Mouse (Mus musculus): Measurements from ENCODE around the gene Pld4. TPM values are rescaled to one million over a fixed set of nuclear protein-coding genes. Genes with fewer than 3 reads are reported as not detected.

Gene Pld4
- polyA plus RNA-seq, 2 experiments, result 13.3 to 14.7 TPM

DNA sequence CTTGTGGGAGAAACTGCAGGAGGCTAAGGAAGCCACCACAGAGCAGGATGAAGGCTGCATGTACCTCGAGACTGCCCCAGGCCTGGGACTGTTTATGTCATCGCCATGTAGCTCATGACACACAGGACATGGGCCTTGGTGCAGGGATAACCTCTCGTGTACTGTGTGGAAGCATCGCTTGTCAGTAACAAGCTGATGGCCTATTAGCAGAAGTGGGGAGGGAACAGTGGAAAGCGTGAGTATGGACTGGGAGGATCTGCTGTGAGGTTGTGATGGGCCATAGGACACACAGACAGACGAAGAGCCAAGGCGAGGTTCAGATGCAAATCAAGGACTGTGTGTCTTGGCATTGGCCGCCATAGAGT, 12.9 kb upstream of the Pld4 start:
- Histone ChIP-seq H3K36me3 (replicated peaks; ENCODE audit: control insufficient read depth, insufficient read depth, low read depth) (no peaks in the 10 kb centered on the region), H3K4me3 (ENCODE audit: insufficient read depth in 1 of 2, low read depth in 2 of 2, low read length in 2 of 2) (no peak overlapping the region), H3K9me3 (ENCODE audit: control insufficient read depth, low read length) (no peaks in the 10 kb centered on the region), H3K27ac (no peak overlapping the region), H3K4me2 (ENCODE audit: low read depth) (no peak overlapping the region), H3K4me1 (replicated peaks; ENCODE audit: control insufficient read depth in 2 of 2, insufficient read depth in 2 of 2, low read length in 1 of 2) (no peaks in the 10 kb centered on the region), H3K9ac (replicated peaks) (no peak overlapping the region), H3K27me3 (ENCODE audit: control insufficient read depth, insufficient read depth, low read length) (no peaks in the 10 kb centered on the region)
- ATAC-seq (ENCODE audit: insufficient read depth) (no peak), DNase-seq (ENCODE audit: low read depth in 3 of 3, low spot score in 3 of 3) (no peak)
- TF ChIP-seq CTCF (IDR thresholded peaks at IDR 0.05; ENCODE audit: low read depth), result no peak
- 61% methylated on average over 8 of the region's 8 CpGs for WGBS (ENCODE audit: insufficient replicate concordance)

DNA sequence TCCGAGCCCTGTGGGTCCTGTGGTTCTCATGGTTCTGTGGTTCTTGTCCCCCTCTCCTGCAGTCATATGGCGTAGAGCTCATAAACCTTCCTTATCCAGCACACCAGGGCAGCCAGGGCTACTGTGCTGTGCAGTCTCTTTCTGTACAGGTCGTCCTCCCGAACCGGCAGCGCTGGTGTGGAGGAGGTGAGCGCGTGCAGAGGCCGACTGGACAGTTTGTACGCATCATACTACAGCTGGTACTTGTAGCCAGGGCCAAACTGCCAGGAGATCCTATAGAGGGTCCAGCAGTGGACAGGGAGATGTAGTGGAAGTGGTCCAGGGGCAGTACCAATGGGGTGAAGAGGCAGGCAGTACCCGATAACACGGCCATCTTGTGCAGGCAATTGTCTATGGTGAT, 9.5 kb upstream of the Pld4 start:
- H3K27me3 ChIP-seq (ENCODE audit: control insufficient read depth, insufficient read depth, low read length), result no peaks in the 10 kb centered on the region
- DNase-seq (ENCODE audit: low read depth in 3 of 3, low spot score in 3 of 3), result no peak
- no peaks in the 10 kb centered on the region; a peak in 1 of 4 replicates for H3K4me1 ChIP-seq (replicated peaks; ENCODE audit: control insufficient read depth in 2 of 2, insufficient read depth in 2 of 2, low read length in 1 of 2)
- no peak for TF ChIP-seq CTCF (IDR thresholded peaks at IDR 0.05; ENCODE audit: low read depth)
- 71% methylated on average over 12 of the region's 12 CpGs for WGBS (ENCODE audit: insufficient replicate concordance)
- H3K9ac ChIP-seq (replicated peaks), result no peak overlapping the region
- ATAC-seq (ENCODE audit: insufficient read depth), result no peak
- H3K9me3 ChIP-seq (ENCODE audit: control insufficient read depth, low read length), result no peaks in the 10 kb centered on the region
- H3K4me3 ChIP-seq (ENCODE audit: insufficient read depth in 1 of 2, low read depth in 2 of 2, low read length in 2 of 2), result no peak overlapping the region
- no peak overlapping the region for H3K4me2 ChIP-seq (ENCODE audit: low read depth)
- no peak overlapping the region for H3K27ac ChIP-seq
- H3K36me3 ChIP-seq (replicated peaks; ENCODE audit: control insufficient read depth, insufficient read depth, low read depth), result no peaks in the 10 kb centered on the region

DNA sequence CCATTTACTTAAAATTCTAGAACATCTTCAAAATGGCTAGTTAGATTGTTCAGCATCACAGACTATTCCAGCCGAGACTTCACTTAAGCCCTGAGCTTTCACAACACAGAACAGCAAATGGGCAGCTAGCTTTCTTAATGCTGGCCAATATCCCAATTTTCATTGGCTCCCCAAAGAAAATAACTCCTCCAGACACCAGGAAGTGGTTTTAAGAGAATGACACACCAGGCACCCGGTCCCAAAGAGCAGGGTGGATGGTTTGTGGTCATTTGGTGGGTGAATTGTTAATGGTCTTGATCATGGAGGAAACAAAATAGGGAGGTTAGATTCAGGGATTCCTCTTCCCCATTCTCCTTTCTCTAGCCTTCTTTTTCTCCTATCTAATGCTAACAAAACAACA, 8.1 kb upstream of the Pld4 start:
- Histone ChIP-seq H3K4me2 (ENCODE audit: low read depth) (no peak overlapping the region), H3K9ac (replicated peaks) (no peak overlapping the region), H3K36me3 (replicated peaks; ENCODE audit: control insufficient read depth, insufficient read depth, low read depth) (no peaks in the 10 kb centered on the region), H3K4me1 (replicated peaks; ENCODE audit: control insufficient read depth in 2 of 2, insufficient read depth in 2 of 2, low read length in 1 of 2) (no peaks in the 10 kb centered on the region; a peak in 1 of 4 replicates), H3K27ac (no peak overlapping the region), H3K4me3 (ENCODE audit: insufficient read depth in 1 of 2, low read depth in 2 of 2, low read length in 2 of 2) (no peak overlapping the region), H3K9me3 (ENCODE audit: control insufficient read depth, low read length) (no peaks in the 10 kb centered on the region), H3K27me3 (ENCODE audit: control insufficient read depth, insufficient read depth, low read length) (no peaks in the 10 kb centered on the region)
- TF ChIP-seq CTCF (IDR thresholded peaks at IDR 0.05; ENCODE audit: low read depth), result no peak
- TF ChIP-seq EP300 (IDR thresholded peaks at IDR 0.05; ENCODE audit: low read depth), result no peak
- WGBS (ENCODE audit: insufficient replicate concordance), result 14% methylated on average over 2 of the region's 2 CpGs
- DNase-seq (ENCODE audit: low read depth in 3 of 3, low spot score in 3 of 3), result no peak
- ATAC-seq (ENCODE audit: insufficient read depth), result no peak

DNA sequence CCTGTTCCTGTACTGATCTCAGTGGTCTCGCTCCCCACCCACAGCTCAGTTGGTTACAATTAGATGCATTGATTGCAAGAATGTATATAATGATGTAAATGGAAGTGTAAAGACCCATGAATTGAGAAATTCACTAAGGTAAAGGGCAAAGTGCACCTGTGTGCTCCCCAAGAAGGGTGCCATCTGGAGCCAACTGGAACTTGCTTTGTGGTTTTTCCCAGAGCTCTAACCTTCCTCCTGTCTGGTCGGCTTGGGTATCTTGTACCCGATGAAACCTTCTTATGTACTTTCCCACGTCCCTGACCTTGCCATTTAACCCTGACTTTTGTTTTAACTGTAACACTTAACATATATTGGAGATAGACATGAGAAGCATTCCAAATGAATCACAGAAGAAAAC, 4.6 kb upstream of the Pld4 start:
- H3K4me2 ChIP-seq (ENCODE audit: low read depth), result no peak overlapping the region
- no peaks in the 10 kb centered on the region for H3K9me3 ChIP-seq (ENCODE audit: control insufficient read depth, low read length)
- no peaks in the 10 kb centered on the region for H3K36me3 ChIP-seq (replicated peaks; ENCODE audit: control insufficient read depth, insufficient read depth, low read depth)
- DNase-seq (ENCODE audit: low read depth in 3 of 3, low spot score in 3 of 3) (no peak), ATAC-seq (ENCODE audit: insufficient read depth) (no peak)
- H3K9ac ChIP-seq (replicated peaks), result no peak overlapping the region
- H3K4me1 ChIP-seq (replicated peaks; ENCODE audit: control insufficient read depth in 2 of 2, insufficient read depth in 2 of 2, low read length in 1 of 2), result no peaks in the 10 kb centered on the region; a peak in 1 of 4 replicates
- no peaks in the 10 kb centered on the region for H3K27me3 ChIP-seq (ENCODE audit: control insufficient read depth, insufficient read depth, low read length)
- no peak overlapping the region for H3K27ac ChIP-seq
- 46% methylated on average over 4 of the region's 4 CpGs for WGBS (ENCODE audit: insufficient replicate concordance)
- H3K4me3 ChIP-seq (ENCODE audit: insufficient read depth in 1 of 2, low read depth in 2 of 2, low read length in 2 of 2), result no peak overlapping the region
- TF ChIP-seq CTCF (IDR thresholded peaks at IDR 0.05; ENCODE audit: low read depth), result no peak
- no peak for TF ChIP-seq EP300 (IDR thresholded peaks at IDR 0.05; ENCODE audit: low read depth)

DNA sequence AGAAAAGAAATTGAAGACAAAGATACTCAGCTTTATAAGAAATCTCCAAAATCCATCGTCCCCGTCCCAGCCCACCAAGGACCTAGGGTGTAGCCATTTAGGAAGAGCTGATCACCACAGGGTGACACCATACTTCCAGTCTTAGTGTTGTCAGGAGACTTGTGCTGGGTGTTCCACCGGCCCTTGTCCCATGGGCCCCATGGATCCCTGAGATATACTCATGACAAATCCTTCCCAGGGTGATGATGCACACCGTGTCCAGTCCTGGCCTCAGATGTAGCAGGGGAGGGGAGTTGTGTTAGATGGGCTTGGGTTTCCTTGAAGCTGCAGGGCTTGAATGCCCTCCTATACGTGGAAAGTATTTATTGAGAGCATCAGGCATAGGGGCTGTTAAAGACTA, 2.6 kb upstream of the Pld4 start:
- H3K27ac ChIP-seq, result no peak overlapping the region
- WGBS (ENCODE audit: insufficient replicate concordance), result 62% methylated on average over 5 of the region's 5 CpGs
- H3K27me3 ChIP-seq (ENCODE audit: control insufficient read depth, insufficient read depth, low read length), result no peaks in the 10 kb centered on the region
- no peaks in the 10 kb centered on the region; a peak in 1 of 4 replicates for H3K4me1 ChIP-seq (replicated peaks; ENCODE audit: control insufficient read depth in 2 of 2, insufficient read depth in 2 of 2, low read length in 1 of 2)
- no peak overlapping the region for H3K4me2 ChIP-seq (ENCODE audit: low read depth)
- no peaks in the 10 kb centered on the region for H3K36me3 ChIP-seq (replicated peaks; ENCODE audit: control insufficient read depth, insufficient read depth, low read depth)
- no peak for DNase-seq (ENCODE audit: low read depth in 3 of 3, low spot score in 3 of 3)
- no peak overlapping the region for H3K4me3 ChIP-seq (ENCODE audit: insufficient read depth in 1 of 2, low read depth in 2 of 2, low read length in 2 of 2)
- H3K9ac ChIP-seq (replicated peaks), result no peak overlapping the region
- ATAC-seq (ENCODE audit: insufficient read depth), result no peak
- TF ChIP-seq CTCF (IDR thresholded peaks at IDR 0.05; ENCODE audit: low read depth) (no peak), EP300 (IDR thresholded peaks at IDR 0.05; ENCODE audit: low read depth) (no peak)
- H3K9me3 ChIP-seq (ENCODE audit: control insufficient read depth, low read length), result no peaks in the 10 kb centered on the region

DNA sequence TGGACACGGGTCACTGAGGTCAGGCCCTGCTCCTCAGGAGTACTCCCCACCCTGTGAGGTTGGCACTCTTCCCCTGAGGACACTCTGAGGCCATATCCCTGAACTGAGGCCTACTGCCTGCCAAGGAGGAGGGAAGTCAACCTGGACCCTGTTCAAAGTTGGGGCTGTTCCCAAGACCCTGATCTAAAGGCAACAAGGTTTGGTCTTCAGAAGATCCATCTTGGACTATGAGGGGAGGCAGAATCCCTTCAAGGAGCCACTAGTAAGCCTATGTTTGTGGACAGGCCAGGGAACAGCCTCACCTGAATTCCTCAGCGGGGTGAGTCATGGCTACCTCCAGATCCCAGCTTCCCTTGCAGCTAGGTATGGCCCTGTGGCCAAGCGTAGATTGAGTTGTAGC, 984 bp upstream of the Pld4 start:
- WGBS (ENCODE audit: insufficient replicate concordance), result 60% methylated on average over 3 of the region's 3 CpGs
- no peaks in the 10 kb centered on the region; a peak in 1 of 4 replicates for H3K4me1 ChIP-seq (replicated peaks; ENCODE audit: control insufficient read depth in 2 of 2, insufficient read depth in 2 of 2, low read length in 1 of 2)
- no peak for TF ChIP-seq CTCF (IDR thresholded peaks at IDR 0.05; ENCODE audit: low read depth)
- no peak for TF ChIP-seq EP300 (IDR thresholded peaks at IDR 0.05; ENCODE audit: low read depth)
- no peak overlapping the region for H3K27ac ChIP-seq
- DNase-seq (ENCODE audit: low read depth in 3 of 3, low spot score in 3 of 3) (no peak), ATAC-seq (ENCODE audit: insufficient read depth) (no peak)
- no peak overlapping the region for H3K4me2 ChIP-seq (ENCODE audit: low read depth)
- H3K36me3 ChIP-seq (replicated peaks; ENCODE audit: control insufficient read depth, insufficient read depth, low read depth), result no peaks in the 10 kb centered on the region
- no peaks in the 10 kb centered on the region for H3K27me3 ChIP-seq (ENCODE audit: control insufficient read depth, insufficient read depth, low read length)
- H3K9me3 ChIP-seq (ENCODE audit: control insufficient read depth, low read length), result no peaks in the 10 kb centered on the region
- H3K4me3 ChIP-seq (ENCODE audit: insufficient read depth in 1 of 2, low read depth in 2 of 2, low read length in 2 of 2), result no peak overlapping the region
- no peak overlapping the region for H3K9ac ChIP-seq (replicated peaks)
